Mouse (Mus musculus): Measurements from ENCODE around the gene Olfr199. TPM values are rescaled to one million over a fixed set of nuclear protein-coding genes. Genes with fewer than 3 reads are reported as not detected.
"Not testable (repeated sequence)": the region's sequence is repeated elsewhere in the genome, so short reads cannot be mapped to it uniquely, and the experiment has no call there.

The Olfr199 gene
- polyA plus RNA-seq (2016; fragmentation: Nextera tagmentation; extraction: Ambion mirVana): not detected in 2 replicates

DNA sequence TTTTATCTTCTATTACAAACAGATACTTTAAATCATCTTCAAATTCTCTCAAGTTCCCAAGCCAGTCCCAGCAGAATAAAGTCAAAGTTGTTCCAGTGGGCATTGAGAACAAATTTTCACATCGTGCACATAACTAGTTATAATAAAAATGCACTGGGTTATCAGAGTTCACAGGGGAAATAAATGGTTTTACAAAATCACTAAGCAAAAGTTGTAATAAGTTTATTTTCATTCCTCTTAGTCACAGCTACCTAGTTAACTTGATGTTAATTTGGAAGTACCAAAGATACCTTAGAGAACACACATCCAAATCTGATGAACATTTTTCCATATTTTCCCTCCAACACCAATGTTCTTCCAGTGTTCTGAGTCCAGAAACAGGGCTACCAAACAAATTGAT, at the start of gene Olfr199:
Gene Olfr199 (minus strand): TSS at position 101 of the 400 bp plus-strand sequence.
- not testable (repeated sequence) for H3K27me3 ChIP-seq; H3K9me3 ChIP-seq (replicated peaks); H3K9ac ChIP-seq; H3K36me3 ChIP-seq; H3K27ac ChIP-seq; H3K4me2 ChIP-seq (replicated peaks); ATAC-seq (ENCODE audit: low FRiP score); H3K4me1 ChIP-seq; H3K4me3 ChIP-seq
- WGBS: 73% methylated on average over 1 of the region's 1 CpGs

DNA sequence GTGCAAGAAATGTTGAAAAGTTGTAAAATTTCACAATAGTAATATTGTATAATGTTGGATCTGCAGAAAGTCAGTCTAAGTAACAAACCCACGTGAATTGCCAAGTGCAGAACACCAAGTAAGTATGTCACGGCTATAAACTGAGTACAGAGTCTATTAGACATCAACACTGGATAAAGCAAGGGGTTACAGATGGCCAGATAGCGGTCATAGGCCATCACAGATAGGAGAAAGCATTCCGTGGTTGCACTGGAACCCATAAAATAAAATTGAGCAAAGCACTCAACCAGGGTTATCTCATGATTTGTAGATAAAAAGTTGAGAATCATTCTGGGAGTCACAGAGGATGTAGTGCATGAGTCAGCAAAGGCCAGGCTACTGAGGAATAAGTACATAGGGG, 49.5 kb upstream of the Olfr199 start:
- not testable (repeated sequence) for ATAC-seq (ENCODE audit: low FRiP score); H3K4me2 ChIP-seq (replicated peaks); H3K9ac ChIP-seq; H3K27ac ChIP-seq; H3K4me3 ChIP-seq; H3K4me1 ChIP-seq; H3K9me3 ChIP-seq (replicated peaks); H3K27me3 ChIP-seq; H3K36me3 ChIP-seq
- 85% methylated on average over 4 of the region's 4 CpGs for WGBS

DNA sequence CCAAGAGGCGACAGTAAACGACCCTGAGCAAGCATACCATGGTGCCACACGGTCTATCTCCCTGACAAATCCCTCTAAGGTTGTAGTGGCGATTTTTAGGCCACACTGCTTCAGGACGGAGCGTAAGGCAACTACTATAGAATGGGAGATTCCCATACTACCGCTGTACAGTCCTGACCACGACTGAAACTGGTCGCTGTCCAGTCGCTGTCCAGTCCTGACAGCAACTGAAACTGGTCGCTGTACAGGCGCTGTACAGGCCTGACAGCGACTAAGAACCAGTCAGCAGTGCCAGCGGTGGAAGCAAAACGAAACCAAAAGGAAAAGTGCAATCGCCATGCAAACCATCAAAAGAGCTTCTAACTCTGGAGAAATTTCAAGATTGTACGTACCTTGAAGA, 30.1 kb upstream of the Olfr199 start:
- 87% methylated on average over 17 of the region's 17 CpGs for WGBS
- Histone ChIP-seq H3K4me1 (no peaks in the 10 kb centered on the region), H3K36me3 (no peaks in the 10 kb centered on the region), H3K27ac (no peak overlapping the region), H3K9ac (no peak overlapping the region), H3K9me3 (replicated peaks) (no peaks in the 10 kb centered on the region), H3K27me3 (no peaks in the 10 kb centered on the region), H3K4me2 (replicated peaks) (no peak overlapping the region), H3K4me3 (no peak overlapping the region)
- ATAC-seq (ENCODE audit: low FRiP score): no peak

DNA sequence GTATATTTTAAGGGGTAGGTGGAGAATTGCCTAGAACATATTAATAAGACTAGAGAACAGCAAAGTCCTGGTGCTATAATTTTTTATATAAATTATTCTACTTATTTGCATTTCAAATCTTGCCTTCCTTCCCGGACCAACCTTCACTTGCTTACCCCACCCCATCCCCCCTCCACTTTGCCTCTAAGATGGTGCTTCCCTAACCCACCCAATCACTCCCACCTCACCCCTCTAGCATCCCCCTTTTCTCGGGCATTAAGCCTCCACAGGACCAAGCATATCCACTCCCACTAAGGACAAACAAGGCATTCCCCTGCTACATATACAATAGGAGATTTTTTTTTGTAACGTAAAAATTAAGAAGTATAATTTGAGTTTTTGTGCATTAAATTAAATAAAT, 1.7 kb downstream of the Olfr199 start:
- H3K27me3 ChIP-seq; H3K9me3 ChIP-seq (replicated peaks); H3K36me3 ChIP-seq; H3K4me2 ChIP-seq (replicated peaks); H3K4me1 ChIP-seq; H3K4me3 ChIP-seq; ATAC-seq (ENCODE audit: low FRiP score); H3K9ac ChIP-seq; H3K27ac ChIP-seq: not testable (repeated sequence)
- 81% methylated on average over 3 of the region's 3 CpGs for WGBS

DNA sequence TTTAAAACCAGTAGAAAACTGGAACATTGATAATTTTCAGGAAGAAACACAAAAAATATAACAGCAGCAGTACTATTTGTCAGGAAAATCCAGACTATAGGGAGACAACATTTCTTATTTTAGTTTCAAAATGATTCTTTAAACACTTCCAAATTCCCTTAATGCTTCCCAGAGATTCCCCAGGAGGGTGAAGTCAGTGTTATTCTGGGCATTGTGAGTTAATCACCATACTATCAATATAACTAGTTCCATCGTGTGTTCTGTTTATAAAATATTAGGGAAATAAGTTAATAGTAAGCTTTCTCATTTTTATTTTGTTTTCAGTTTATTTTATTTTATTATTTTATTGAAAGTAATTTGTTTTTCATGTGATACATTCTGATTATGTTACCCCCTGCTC, 16.1 kb downstream of the Olfr199 start, which contains the start of gene Olfr198:
Gene Olfr198 (minus strand): TSS at position 101 of the 400 bp plus-strand sequence.
- H3K36me3 ChIP-seq; H3K27me3 ChIP-seq; H3K27ac ChIP-seq; ATAC-seq (ENCODE audit: low FRiP score); H3K4me1 ChIP-seq; H3K9ac ChIP-seq; H3K9me3 ChIP-seq (replicated peaks); H3K4me2 ChIP-seq (replicated peaks); H3K4me3 ChIP-seq: not testable (repeated sequence)
- WGBS: 74% methylated on average over 1 of the region's 1 CpGs

DNA sequence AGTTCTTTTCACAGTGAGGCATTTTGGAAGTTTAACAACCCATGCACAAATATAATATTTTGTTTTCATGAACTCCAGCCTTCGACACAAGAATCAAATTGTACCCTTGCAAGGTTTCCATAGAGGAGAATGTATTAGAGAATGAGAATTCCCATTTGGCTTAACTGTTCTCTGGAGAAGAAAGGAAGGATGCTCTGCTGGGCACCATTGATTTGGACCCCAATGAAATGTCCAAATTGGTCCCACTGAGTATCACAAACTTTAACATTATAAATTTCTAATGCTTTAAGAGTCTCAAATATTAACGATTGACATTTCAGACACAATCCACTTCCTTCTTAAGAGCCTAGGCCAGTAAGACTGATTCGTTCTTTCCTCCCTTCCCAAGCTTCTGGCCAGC, 49.2 kb downstream of the Olfr199 start, which contains the start of gene Olfr196:
Gene Olfr196 (minus strand): TSS at position 101 of the 400 bp plus-strand sequence.
- WGBS: 71% methylated on average over 3 of the region's 3 CpGs

More for the DNA sequence above, 49.2 kb downstream of the Olfr199 start, which contains the start of gene Olfr196:
- no peaks in the 10 kb centered on the region for H3K27me3 ChIP-seq
- no peak within 1 kb of the TSS for H3K9ac ChIP-seq
- H3K4me1 ChIP-seq: no peaks in the 10 kb centered on the region
- no peaks in the 10 kb centered on the region for H3K36me3 ChIP-seq
- no peak within 1 kb of the TSS for H3K4me2 ChIP-seq (replicated peaks)
- no peaks in the 10 kb centered on the region for H3K9me3 ChIP-seq (replicated peaks)
- H3K27ac ChIP-seq: no peak within 1 kb of the TSS
- ATAC-seq (ENCODE audit: low FRiP score): no peak
- H3K4me3 ChIP-seq: no peak within 1 kb of the TSS

Other genes starting within 250 kb of the Olfr199 start
- gene Olfr183, start 224.4 kb downstream of the Olfr199 start, polyA plus RNA-seq (2016; fragmentation: Nextera tagmentation; extraction: Ambion mirVana): not detected in 2 replicates
- gene Olfr186, start 189.5 kb downstream of the Olfr199 start, polyA plus RNA-seq (2016; fragmentation: Nextera tagmentation; extraction: Ambion mirVana): not detected in 2 replicates
- gene Olfr187, start 180.0 kb downstream of the Olfr199 start, polyA plus RNA-seq (2016; fragmentation: Nextera tagmentation; extraction: Ambion mirVana): not detected in 2 replicates
- not detected in 2 replicates for gene Olfr190, start 141.8 kb downstream of the Olfr199 start, polyA plus RNA-seq (2016; fragmentation: Nextera tagmentation; extraction: Ambion mirVana)
- not detected in 2 replicates for gene Olfr191, start 129.9 kb downstream of the Olfr199 start, polyA plus RNA-seq (2016; fragmentation: Nextera tagmentation; extraction: Ambion mirVana)
- not detected in 2 replicates for gene Olfr193, start 107.9 kb downstream of the Olfr199 start, polyA plus RNA-seq (2016; fragmentation: Nextera tagmentation; extraction: Ambion mirVana)
- gene Olfr194, start 98.7 kb downstream of the Olfr199 start, polyA plus RNA-seq (2016; fragmentation: Nextera tagmentation; extraction: Ambion mirVana): not detected in 2 replicates
- gene Olfr195, start 72.7 kb downstream of the Olfr199 start, polyA plus RNA-seq (2016; fragmentation: Nextera tagmentation; extraction: Ambion mirVana): not detected in 2 replicates
- not detected in 2 replicates for gene Olfr196, start 49.3 kb downstream of the Olfr199 start, polyA plus RNA-seq (2016; fragmentation: Nextera tagmentation; extraction: Ambion mirVana)
- not detected in 2 replicates for gene Olfr198, start 16.2 kb downstream of the Olfr199 start, polyA plus RNA-seq (2016; fragmentation: Nextera tagmentation; extraction: Ambion mirVana)
- not detected in 2 replicates for gene Olfr201, start 52.9 kb upstream of the Olfr199 start, polyA plus RNA-seq (2016; fragmentation: Nextera tagmentation; extraction: Ambion mirVana)
- gene Olfr202, start 67.0 kb upstream of the Olfr199 start, polyA plus RNA-seq (2016; fragmentation: Nextera tagmentation; extraction: Ambion mirVana): not detected in 2 replicates
- not detected in 2 replicates for gene Olfr203, start 79.1 kb upstream of the Olfr199 start, polyA plus RNA-seq (2016; fragmentation: Nextera tagmentation; extraction: Ambion mirVana)
- not detected in 2 replicates for gene Olfr204, start 98.5 kb upstream of the Olfr199 start, polyA plus RNA-seq (2016; fragmentation: Nextera tagmentation; extraction: Ambion mirVana)
- not detected in 2 replicates for gene Olfr205, start 111.4 kb upstream of the Olfr199 start, polyA plus RNA-seq (2016; fragmentation: Nextera tagmentation; extraction: Ambion mirVana)
- gene Olfr206, start 129.5 kb upstream of the Olfr199 start, polyA plus RNA-seq (2016; fragmentation: Nextera tagmentation; extraction: Ambion mirVana): not detected in 2 replicates
- not detected in 2 replicates for gene Olfr209, start 144.2 kb upstream of the Olfr199 start, polyA plus RNA-seq (2016; fragmentation: Nextera tagmentation; extraction: Ambion mirVana)
- 0.08 and 0.10 TPM in 2 replicates for gene Gabrr3, start 187.6 kb upstream of the Olfr199 start, polyA plus RNA-seq (2016; fragmentation: Nextera tagmentation; extraction: Ambion mirVana)

Data from hindbrain, embryonic 12.5 days (tissue).